In the genomic region with DNA sequence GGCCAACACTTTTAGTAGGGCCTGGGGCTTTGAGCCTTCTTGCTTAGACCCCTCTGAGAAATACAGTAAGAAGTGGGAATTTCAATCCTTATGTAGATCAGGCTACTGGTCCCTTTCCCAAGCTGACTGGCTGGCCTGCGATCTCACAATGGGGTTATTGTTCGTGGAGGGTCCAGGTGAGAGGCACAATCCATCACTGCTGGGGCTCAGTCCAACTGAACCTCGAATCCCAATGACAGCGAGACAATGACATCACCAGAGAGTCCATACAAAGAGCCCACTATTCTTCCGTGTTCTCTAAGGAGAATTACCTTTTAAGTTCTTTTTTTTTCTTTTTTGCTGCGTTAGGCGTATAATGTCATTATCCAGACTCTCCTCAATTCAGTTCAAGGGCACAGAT, we compare ENCODE assay signal across 16 mouse cellular contexts.
DNase-seq lines count a peak whose midpoint lies in the region; ATAC-seq lines count a peak whose summit lies in the region.
"Had no signal": no experiment of that assay in that cellular context is flagged by ENCODE, and none has a peak within 500 bp of the region (broad histone marks: within the 10 kb centered on the region; RNA-seq: fewer than 3 reads in every experiment).

No protein-coding gene starts in this region.

- H3K4me2 ChIP-seq in neural tube, embryonic 13.5 days: no peak overlapping the region
- no peak overlapping the region for H3K4me2 ChIP-seq in neural tube, embryonic 15.5 days
- no peak overlapping the region for H3K4me2 ChIP-seq in hindbrain, embryonic 12.5 days (replicated peaks)
- H3K4me2 ChIP-seq: lung, embryonic 15.5 days had no signal

- no peaks in the 10 kb centered on the region for H3K36me3 ChIP-seq in neural tube, embryonic 13.5 days
- no peaks in the 10 kb centered on the region for H3K36me3 ChIP-seq in neural tube, embryonic 15.5 days
- H3K36me3 ChIP-seq in hindbrain, embryonic 12.5 days: no peaks in the 10 kb centered on the region
- H3K36me3 ChIP-seq: lung, embryonic 15.5 days had no signal

- H3K4me3 ChIP-seq in neural tube, embryonic 13.5 days: no peak overlapping the region
- no peak overlapping the region for H3K4me3 ChIP-seq in neural tube, embryonic 15.5 days (replicated peaks)
- no peak overlapping the region for H3K4me3 ChIP-seq in hindbrain, embryonic 12.5 days
- H3K4me3 ChIP-seq: lung, embryonic 15.5 days had no signal

- WGBS in neural tube, embryonic 13.5 days: 30% methylated on average over 7 of the region's 7 CpGs
- WGBS in neural tube, embryonic 15.5 days: 33% methylated on average over 7 of the region's 7 CpGs
- WGBS in hindbrain, embryonic 12.5 days: 30% methylated on average over 7 of the region's 7 CpGs

- ATAC-seq in neural tube, embryonic 13.5 days (ENCODE audit: low read depth): peak; percentile 36; the same call in 1 of the 2 replicates
- ATAC-seq in neural tube, embryonic 15.5 days (ENCODE audit: low FRiP score): no peak
- ATAC-seq in hindbrain, embryonic 12.5 days (ENCODE audit: low FRiP score): no peak
- ATAC-seq in granulocyte monocyte progenitor cell, adult 5-6 weeks (replicated peaks; ENCODE audit: poor library complexity, severe bottlenecking): no peak

- H3K27me3 ChIP-seq in neural tube, embryonic 13.5 days: no peaks in the 10 kb centered on the region
- H3K27me3 ChIP-seq in neural tube, embryonic 15.5 days (replicated peaks): no peaks in the 10 kb centered on the region
- H3K27me3 ChIP-seq in hindbrain, embryonic 12.5 days: no peaks in the 10 kb centered on the region
- H3K27me3 ChIP-seq: lung, embryonic 15.5 days had no signal

- no peak overlapping the region for H3K9ac ChIP-seq in neural tube, embryonic 13.5 days
- H3K9ac ChIP-seq in neural tube, embryonic 15.5 days (replicated peaks): no peak overlapping the region
- H3K9ac ChIP-seq in hindbrain, embryonic 12.5 days: no peak overlapping the region
- H3K9ac ChIP-seq: lung, embryonic 15.5 days had no signal

- peaks cover 14% of the 10 kb centered on the region for H3K4me1 ChIP-seq in neural tube, embryonic 13.5 days (replicated peaks)
- peaks cover 12% of the 10 kb centered on the region; the same call in 1 of the 2 replicates for H3K4me1 ChIP-seq in neural tube, embryonic 15.5 days
- peaks cover 17% of the 10 kb centered on the region for H3K4me1 ChIP-seq in hindbrain, embryonic 12.5 days

- H3K9me3 ChIP-seq in neural tube, embryonic 13.5 days: no peaks in the 10 kb centered on the region
- no peaks in the 10 kb centered on the region for H3K9me3 ChIP-seq in neural tube, embryonic 15.5 days (replicated peaks)
- no peaks in the 10 kb centered on the region for H3K9me3 ChIP-seq in hindbrain, embryonic 12.5 days (replicated peaks)
- H3K9me3 ChIP-seq: lung, embryonic 15.5 days had no signal

- no peak overlapping the region for H3K27ac ChIP-seq in neural tube, embryonic 13.5 days (replicated peaks)
- no peak overlapping the region for H3K27ac ChIP-seq in neural tube, embryonic 15.5 days (replicated peaks)
- H3K27ac ChIP-seq in hindbrain, embryonic 12.5 days: 0 out of 2 replicates have a peak overlapping the region, but pooled peaks have one; percentile 40
- H3K27ac ChIP-seq: lung, embryonic 15.5 days had no signal

- intact Hi-C loops in heart, postnatal 14 days (cut with DNase I): no loop called here

- DNase-seq in heart, adult 11 months: peak; percentile 46
- DNase-seq in heart, postnatal 14 days: no peak
- no peak for DNase-seq in spleen, postnatal 4 days (ENCODE audit: low spot score in 2 of 2)
- no peak for DNase-seq in gastrocnemius, postnatal 25 days
- DNase-seq: cerebellum, adult 11-12 months; cerebellum, postnatal 25 days; heart, adult 18-20 months; kidney, adult 18-20 months; kidney, postnatal 14 days; liver; right cerebral cortex, adult 18-20 months had no signal
